Mouse (Mus musculus): ENCODE measurements around the gene Zc3h12c. TPM values are rescaled to one million over a fixed set of nuclear protein-coding genes. Genes with fewer than 3 reads are reported as not detected.

Gene Zc3h12c
- polyA plus RNA-seq, 1 experiment from 2014 or later: 9.9 TPM

DNA sequence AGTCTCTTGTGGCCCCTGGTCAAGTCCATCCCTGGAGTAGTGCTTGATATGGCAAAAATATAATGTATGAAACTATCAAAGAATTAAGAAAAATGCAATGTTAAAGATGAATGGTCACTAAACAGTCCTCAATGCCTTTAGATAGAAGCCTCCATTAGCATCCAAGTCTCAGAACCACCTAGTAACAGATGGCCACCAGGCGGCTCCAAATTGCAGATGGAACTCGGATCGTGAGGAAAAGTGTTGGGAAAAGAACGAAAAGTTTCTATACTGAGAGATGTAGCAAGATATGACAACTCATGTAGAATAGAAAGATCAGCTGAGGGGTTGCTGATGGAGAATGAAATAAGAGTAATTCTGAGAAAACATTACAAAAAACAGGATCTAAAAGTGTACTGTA is 38.0 kb downstream of the Zc3h12c start:
- Histone ChIP-seq H3K4me3 (ENCODE audit: low read depth, low read length) (no peak overlapping the region), H3K4me1 (ENCODE audit: control insufficient read depth, insufficient read depth, low read length) (no peaks in the 10 kb centered on the region), H3K27me3 (replicated peaks; ENCODE audit: control insufficient read depth, insufficient read depth, low read length) (no peaks in the 10 kb centered on the region), H3K9ac (ENCODE audit: low read length) (no peak overlapping the region), H3K9me3 (replicated peaks; ENCODE audit: control insufficient read depth, low read length) (no peaks in the 10 kb centered on the region), H3K27ac (ENCODE audit: low read depth, low read length) (no peak overlapping the region), H3K4me2 (ENCODE audit: low read length) (no peak overlapping the region), H3K36me3 (ENCODE audit: control insufficient read depth, insufficient read depth, low read length) (peaks cover 18% of the 10 kb centered on the region)
- peak; percentile 32 for DNase-seq (ENCODE audit: low spot score)
- ATAC-seq: no peak
- WGBS: 74% methylated on average over 4 of the region's 4 CpGs

DNA sequence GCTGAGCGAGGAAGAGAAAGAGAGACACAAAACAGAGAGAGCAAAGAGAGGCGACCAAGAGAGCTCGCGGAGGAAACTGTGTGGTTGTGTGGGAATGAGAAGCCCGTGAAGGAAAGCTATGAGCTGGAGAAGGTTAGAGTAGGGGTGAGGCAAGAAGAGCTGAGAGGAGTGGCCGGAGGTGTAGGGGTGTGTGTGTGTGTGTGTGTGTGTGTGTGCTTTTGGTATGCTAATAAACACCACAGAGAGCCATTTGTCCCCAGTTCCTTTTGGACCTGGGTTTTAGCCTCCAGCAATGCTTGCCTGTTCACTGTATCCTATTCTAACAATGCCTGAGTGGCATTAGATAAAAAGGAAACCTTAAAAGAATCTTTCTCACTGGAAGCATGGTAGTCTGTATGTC is 43.1 kb downstream of the Zc3h12c start:
- no peaks in the 10 kb centered on the region for H3K4me1 ChIP-seq (ENCODE audit: control insufficient read depth, insufficient read depth, low read length)
- no peaks in the 10 kb centered on the region for H3K27me3 ChIP-seq (replicated peaks; ENCODE audit: control insufficient read depth, insufficient read depth, low read length)
- no peaks in the 10 kb centered on the region for H3K9me3 ChIP-seq (replicated peaks; ENCODE audit: control insufficient read depth, low read length)
- DNase-seq (ENCODE audit: low spot score) (no peak), ATAC-seq (no peak)
- 92% methylated on average over 6 of the region's 6 CpGs for WGBS
- H3K4me3 ChIP-seq (ENCODE audit: low read depth, low read length): no peak overlapping the region
- H3K27ac ChIP-seq (ENCODE audit: low read depth, low read length): no peak overlapping the region
- H3K4me2 ChIP-seq (ENCODE audit: low read length): no peak overlapping the region
- peaks cover 30% of the 10 kb centered on the region for H3K36me3 ChIP-seq (ENCODE audit: control insufficient read depth, insufficient read depth, low read length)
- H3K9ac ChIP-seq (ENCODE audit: low read length): no peak overlapping the region

DNA sequence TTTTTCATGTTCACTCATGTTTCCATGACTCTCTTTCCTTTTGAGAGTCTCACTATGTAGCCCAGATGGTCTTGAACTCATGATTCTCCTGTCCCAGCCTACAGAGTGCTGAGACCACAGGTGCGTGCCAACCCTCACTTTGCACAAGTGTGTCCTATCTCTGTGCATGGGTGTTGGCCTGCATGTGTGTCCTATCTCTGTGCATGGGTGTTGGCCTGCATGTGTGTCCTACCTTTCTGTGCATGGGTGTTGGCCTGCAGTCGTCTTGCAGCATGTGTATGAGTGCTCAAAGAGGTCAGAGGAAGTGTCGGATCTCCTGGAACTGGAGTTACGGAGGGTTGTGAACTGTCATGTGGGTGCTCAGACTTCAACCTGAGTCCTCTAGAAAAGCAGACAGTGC is 49.2 kb downstream of the Zc3h12c start:
- WGBS: 92% methylated on average over 4 of the region's 4 CpGs
- ATAC-seq: no peak
- Histone ChIP-seq H3K4me2 (ENCODE audit: low read length) (no peak overlapping the region), H3K9me3 (replicated peaks; ENCODE audit: control insufficient read depth, low read length) (no peaks in the 10 kb centered on the region), H3K4me3 (ENCODE audit: low read depth, low read length) (no peak overlapping the region), H3K27ac (ENCODE audit: low read depth, low read length) (no peak overlapping the region), H3K4me1 (ENCODE audit: control insufficient read depth, insufficient read depth, low read length) (no peaks in the 10 kb centered on the region), H3K9ac (ENCODE audit: low read length) (no peak overlapping the region), H3K27me3 (replicated peaks; ENCODE audit: control insufficient read depth, insufficient read depth, low read length) (no peaks in the 10 kb centered on the region), H3K36me3 (ENCODE audit: control insufficient read depth, insufficient read depth, low read length) (peaks cover 70% of the 10 kb centered on the region)
- no peak for DNase-seq (ENCODE audit: low spot score)

DNA sequence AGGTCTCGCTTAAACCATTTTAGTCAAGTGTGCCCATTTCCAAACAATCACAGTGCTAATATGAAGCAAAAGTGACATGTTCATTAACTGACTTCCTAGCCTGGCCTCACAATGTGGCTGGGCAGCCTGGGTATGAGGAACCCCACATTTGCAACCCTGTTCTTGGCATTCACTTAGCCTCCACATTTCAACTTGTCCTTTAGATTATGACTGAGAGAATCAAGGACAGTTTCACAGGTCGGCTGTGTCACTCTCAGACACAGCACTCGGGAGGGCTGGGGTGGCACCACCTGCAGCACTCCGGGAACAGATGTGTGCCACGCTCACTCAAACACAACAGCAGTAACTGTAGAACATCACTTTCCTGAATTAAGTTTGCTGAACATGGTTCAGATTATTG is 55.3 kb downstream of the Zc3h12c start:
- H3K4me1 ChIP-seq (ENCODE audit: control insufficient read depth, insufficient read depth, low read length): no peaks in the 10 kb centered on the region
- WGBS: 91% methylated on average over 5 of the region's 5 CpGs

DNA sequence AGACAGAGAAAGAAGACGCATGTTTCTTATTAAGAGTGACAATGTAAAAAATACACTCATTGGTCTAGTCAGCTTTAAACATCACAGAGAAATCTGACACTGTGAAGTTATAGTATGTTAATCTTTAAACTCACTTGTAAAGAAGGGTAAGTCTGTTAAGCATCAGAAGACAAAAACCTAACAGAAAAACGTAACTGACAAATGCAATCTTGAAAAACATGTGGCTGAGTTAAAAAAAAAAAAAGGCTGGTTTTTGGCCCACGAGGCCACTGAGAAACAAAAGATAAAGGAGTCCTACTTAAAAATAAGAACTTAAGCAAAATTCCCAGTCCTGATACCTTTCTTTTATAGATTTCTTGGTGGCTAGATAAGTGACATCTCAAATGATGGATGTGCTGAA is 57.6 kb downstream of the Zc3h12c start:
- no peaks in the 10 kb centered on the region for H3K9me3 ChIP-seq (replicated peaks; ENCODE audit: control insufficient read depth, low read length)
- H3K4me2 ChIP-seq (ENCODE audit: low read length): no peak overlapping the region
- peaks cover 43% of the 10 kb centered on the region for H3K36me3 ChIP-seq (ENCODE audit: control insufficient read depth, insufficient read depth, low read length)
- H3K9ac ChIP-seq (ENCODE audit: low read length): no peak overlapping the region
- H3K27me3 ChIP-seq (replicated peaks; ENCODE audit: control insufficient read depth, insufficient read depth, low read length): no peaks in the 10 kb centered on the region
- WGBS: 90% methylated on average over 3 of the region's 3 CpGs
- DNase-seq (ENCODE audit: low spot score): no peak
- no peak overlapping the region for H3K4me3 ChIP-seq (ENCODE audit: low read depth, low read length)
- no peak for ATAC-seq
- no peak overlapping the region for H3K27ac ChIP-seq (ENCODE audit: low read depth, low read length)
- H3K4me1 ChIP-seq (ENCODE audit: control insufficient read depth, insufficient read depth, low read length): no peaks in the 10 kb centered on the region

More for the DNA sequence above, 55.3 kb downstream of the Zc3h12c start:
- peaks cover 61% of the 10 kb centered on the region for H3K36me3 ChIP-seq (ENCODE audit: control insufficient read depth, insufficient read depth, low read length)
- ATAC-seq (no peak), DNase-seq (ENCODE audit: low spot score) (no peak)
- H3K9ac ChIP-seq (ENCODE audit: low read length): no peak overlapping the region
- no peak overlapping the region for H3K4me2 ChIP-seq (ENCODE audit: low read length)
- H3K27me3 ChIP-seq (replicated peaks; ENCODE audit: control insufficient read depth, insufficient read depth, low read length): no peaks in the 10 kb centered on the region
- no peak overlapping the region for H3K27ac ChIP-seq (ENCODE audit: low read depth, low read length)
- H3K4me3 ChIP-seq (ENCODE audit: low read depth, low read length): no peak overlapping the region
- H3K9me3 ChIP-seq (replicated peaks; ENCODE audit: control insufficient read depth, low read length): no peaks in the 10 kb centered on the region

DNA sequence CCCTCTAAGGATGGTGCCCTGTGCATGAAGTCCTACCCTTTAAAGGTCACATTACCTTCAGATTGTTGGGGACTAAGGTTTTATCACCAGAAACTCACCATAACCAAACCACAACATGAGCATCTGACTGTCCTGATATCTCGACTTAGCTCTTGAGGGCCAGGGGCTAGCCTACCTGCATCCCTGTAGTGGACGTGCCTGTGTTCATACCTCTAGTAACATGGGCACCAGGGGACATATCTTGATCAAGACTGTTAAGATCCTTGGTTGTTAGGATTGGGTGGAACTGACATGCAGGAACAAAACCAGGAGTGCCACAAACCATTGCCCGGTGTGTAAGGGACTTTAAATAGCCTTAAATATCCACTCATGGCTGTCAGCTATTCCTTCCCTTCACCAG is 61.2 kb downstream of the Zc3h12c start:
- Histone ChIP-seq H3K36me3 (ENCODE audit: control insufficient read depth, insufficient read depth, low read length) (peaks cover 18% of the 10 kb centered on the region), H3K9ac (ENCODE audit: low read length) (no peak overlapping the region), H3K27me3 (replicated peaks; ENCODE audit: control insufficient read depth, insufficient read depth, low read length) (no peaks in the 10 kb centered on the region), H3K4me3 (ENCODE audit: low read depth, low read length) (no peak overlapping the region), H3K4me1 (ENCODE audit: control insufficient read depth, insufficient read depth, low read length) (no peaks in the 10 kb centered on the region), H3K4me2 (ENCODE audit: low read length) (no peak overlapping the region), H3K9me3 (replicated peaks; ENCODE audit: control insufficient read depth, low read length) (no peaks in the 10 kb centered on the region), H3K27ac (ENCODE audit: low read depth, low read length) (no peak overlapping the region)
- ATAC-seq: no peak
- 100% methylated on average over 3 of the region's 3 CpGs for WGBS
- no peak for DNase-seq (ENCODE audit: low spot score)

DNA sequence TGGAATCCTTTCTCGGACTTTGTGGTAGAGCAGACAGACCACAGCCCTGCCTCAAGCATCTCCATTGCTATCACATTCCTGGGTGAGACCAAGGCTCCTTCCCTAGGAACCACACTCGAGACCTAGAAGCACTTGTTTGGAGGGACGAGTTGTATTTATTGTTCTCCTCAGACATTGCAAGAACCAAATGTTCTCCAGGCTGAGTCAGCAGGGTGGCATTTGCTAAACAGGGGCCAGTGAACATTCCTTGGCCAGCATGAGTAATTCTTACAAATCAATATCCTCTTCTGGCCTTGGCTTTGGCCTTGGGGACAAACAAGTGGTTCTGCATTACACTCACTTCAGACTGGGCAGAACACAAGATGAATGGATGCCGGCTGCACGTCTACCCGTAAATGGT is 62.9 kb downstream of the Zc3h12c start:
- H3K27me3 ChIP-seq (replicated peaks; ENCODE audit: control insufficient read depth, insufficient read depth, low read length): no peaks in the 10 kb centered on the region
- H3K27ac ChIP-seq (ENCODE audit: low read depth, low read length): no peak overlapping the region
- no peak overlapping the region for H3K4me3 ChIP-seq (ENCODE audit: low read depth, low read length)
- peaks cover 8% of the 10 kb centered on the region; the same call in 1 of the 2 replicates for H3K36me3 ChIP-seq (ENCODE audit: control insufficient read depth, insufficient read depth, low read length)
- 91% methylated on average over 6 of the region's 6 CpGs for WGBS
- ATAC-seq: no peak
- H3K9me3 ChIP-seq (replicated peaks; ENCODE audit: control insufficient read depth, low read length): no peaks in the 10 kb centered on the region
- DNase-seq (ENCODE audit: low spot score): no peak
- no peak overlapping the region for H3K4me2 ChIP-seq (ENCODE audit: low read length)
- H3K9ac ChIP-seq (ENCODE audit: low read length): no peak overlapping the region
- no peaks in the 10 kb centered on the region for H3K4me1 ChIP-seq (ENCODE audit: control insufficient read depth, insufficient read depth, low read length)

DNA sequence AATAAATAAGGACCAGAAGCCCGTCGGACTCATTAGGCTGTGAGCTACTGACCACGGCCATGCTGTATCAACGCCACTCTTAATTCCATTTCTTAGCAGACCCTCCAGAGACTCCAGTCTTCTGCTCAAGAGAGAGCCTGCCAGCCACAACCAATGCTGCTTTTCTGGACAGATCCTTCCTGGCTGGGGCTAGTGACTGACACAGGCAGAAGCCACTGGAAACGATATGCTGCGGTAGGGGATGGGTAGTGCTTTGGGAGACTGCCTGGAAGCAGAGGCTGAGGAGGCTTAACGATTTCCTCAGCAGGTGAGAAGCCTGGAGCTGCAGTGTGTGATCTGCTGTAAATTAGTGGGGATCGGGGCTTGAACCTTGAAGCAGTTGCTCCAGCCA is 64.2 kb downstream of the Zc3h12c start:
- peaks cover 3% of the 10 kb centered on the region; the same call in 1 of the 2 replicates for H3K36me3 ChIP-seq (ENCODE audit: control insufficient read depth, insufficient read depth, low read length)
- no peak overlapping the region for H3K9ac ChIP-seq (ENCODE audit: low read length)
- 76% methylated on average over 8 of the region's 8 CpGs for WGBS
- H3K27me3 ChIP-seq (replicated peaks; ENCODE audit: control insufficient read depth, insufficient read depth, low read length): no peaks in the 10 kb centered on the region
- no peak overlapping the region for H3K27ac ChIP-seq (ENCODE audit: low read depth, low read length)
- no peak overlapping the region for H3K4me2 ChIP-seq (ENCODE audit: low read length)
- ATAC-seq (no peak), DNase-seq (ENCODE audit: low spot score) (no peak)
- no peaks in the 10 kb centered on the region for H3K4me1 ChIP-seq (ENCODE audit: control insufficient read depth, insufficient read depth, low read length)
- H3K4me3 ChIP-seq (ENCODE audit: low read depth, low read length): no peak overlapping the region
- no peaks in the 10 kb centered on the region for H3K9me3 ChIP-seq (replicated peaks; ENCODE audit: control insufficient read depth, low read length)

DNA sequence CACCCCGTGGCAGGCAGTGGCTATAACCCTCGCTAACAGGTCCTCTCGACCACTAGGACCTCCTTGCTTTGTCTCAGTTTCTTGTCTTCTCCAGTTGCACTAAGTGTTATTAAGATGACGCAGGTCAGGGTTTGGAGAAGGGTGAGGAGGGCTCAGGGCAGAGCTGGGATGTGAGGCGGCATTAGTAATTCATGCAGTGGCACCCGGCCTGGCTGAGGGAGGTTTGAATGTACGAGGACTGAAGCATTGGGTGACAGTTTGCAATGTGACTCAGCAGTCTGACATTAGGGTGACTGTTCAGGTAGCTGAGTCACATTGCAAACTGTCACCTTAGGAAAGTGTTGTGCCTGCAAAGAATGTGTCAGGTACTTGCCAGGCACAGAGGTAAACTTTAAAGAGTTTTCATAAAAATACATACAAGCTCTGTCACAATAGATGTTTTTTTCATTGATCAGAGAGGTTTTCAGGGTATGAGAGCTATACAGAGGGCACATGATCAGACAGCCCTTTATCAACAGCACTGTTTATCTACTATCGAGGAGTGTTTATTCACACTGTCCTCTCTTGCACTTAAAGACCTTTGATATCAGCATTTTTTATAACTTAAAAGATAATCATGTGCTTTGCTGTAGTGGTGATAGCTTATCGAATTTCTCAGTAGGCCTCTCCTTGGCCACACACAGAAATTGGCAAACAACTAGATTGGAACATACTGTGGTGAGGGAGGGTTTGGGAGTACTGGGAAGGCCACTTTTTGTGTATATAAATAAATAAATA is 64.7 kb downstream of the Zc3h12c start:
- Histone ChIP-seq H3K4me3 (ENCODE audit: low read depth, low read length) (no peak overlapping the region), H3K27me3 (replicated peaks; ENCODE audit: control insufficient read depth, insufficient read depth, low read length) (no peaks in the 10 kb centered on the region), H3K4me2 (ENCODE audit: low read length) (no peak overlapping the region), H3K9ac (ENCODE audit: low read length) (no peak overlapping the region), H3K27ac (ENCODE audit: low read depth, low read length) (no peak overlapping the region), H3K4me1 (ENCODE audit: control insufficient read depth, insufficient read depth, low read length) (no peaks in the 10 kb centered on the region), H3K9me3 (replicated peaks; ENCODE audit: control insufficient read depth, low read length) (no peaks in the 10 kb centered on the region), H3K36me3 (ENCODE audit: control insufficient read depth, insufficient read depth, low read length) (peaks cover 3% of the 10 kb centered on the region; the same call in 1 of the 2 replicates)
- WGBS: 77% methylated on average over 9 of the region's 9 CpGs
- ATAC-seq (no peak), DNase-seq (ENCODE audit: low spot score) (no peak)
